Mouse (Mus musculus) forebrain, embryonic 10.5 days (tissue): ENCODE measurements around the gene Kcnh1. TPM values are rescaled to one million over a fixed set of nuclear protein-coding genes. Genes with fewer than 3 reads are reported as not detected.
A peak's percentile ranks its signal among the peaks of the same experiment; 100 is the strongest.

Source experiments
- DNase-seq: peaks from one replicate; pipeline ENCODE4 v3.0.0-alpha.2; 2017; ENCODE audit warnings: low spot score; ENCODE audit errors: extremely low spot score
- H3K27ac ChIP-seq: fragments of 300-500 bp; sonication (generic); 2 replicates; pipeline ENCODE4 v1.5.1; 2016; ENCODE audit warnings: mild to moderate bottlenecking
- H3K27me3 ChIP-seq: fragments of 300-500 bp; sonication (generic); 2 replicates; pipeline ENCODE4 v1.6.1; 2016; ENCODE audit warnings: mild to moderate bottlenecking; ENCODE audit not compliant: poor library complexity, severe bottlenecking
- H3K36me3 ChIP-seq: fragments of 300-500 bp; sonication (generic); replicated peaks from 2 replicates; pipeline ENCODE4 v1.6.1; 2016; ENCODE audit warnings: mild to moderate bottlenecking, moderate library complexity
- H3K4me1 ChIP-seq: fragments of 300-500 bp; sonication (generic); 2 replicates; pipeline ENCODE4 v1.6.1; 2016
- H3K4me3 ChIP-seq: fragments of 300-500 bp; sonication (generic); 2 replicates; pipeline ENCODE4 v1.5.1; 2016; ENCODE audit warnings: mild to moderate bottlenecking, moderate library complexity
- H3K9me3 ChIP-seq: fragments of 300-500 bp; sonication (generic); 2 replicates; pipeline ENCODE4 v1.6.1; 2016; ENCODE audit warnings: mild to moderate bottlenecking, moderate library complexity
- WGBS: fragments of 180-500 bp; shearing (Covaris S2); methylation state at CpG from one replicate; pipeline ENCODE4 v1.1.7; 2016; 5-methylcytosine and 5-hydroxymethylcytosine counted together
- polyA plus RNA-seq: library from polyadenylated mRNA; unstranded; fragments of >200 nt; fragmentation: Nextera tagmentation; extraction: Ambion mirVana; gene quantifications from 2 replicates; pipeline ENCODE4 v1.2.1, GENCODE M21; 2016

The Kcnh1 gene
- polyA plus RNA-seq, 1 experiment from 2014 or later, result 0.14 TPM

GRCm38 (mm10) chr1:192400991-192401390, 210.4 kb downstream of the Kcnh1 start:
- Histone ChIP-seq H3K4me3 (no peak overlapping the region), H3K27me3 (no peaks in the 10 kb centered on the region), H3K4me1 (peaks cover 8% of the 10 kb centered on the region; the same call in 1 of the 2 replicates), H3K36me3 (no peaks in the 10 kb centered on the region), H3K9me3 (no peaks in the 10 kb centered on the region), H3K27ac (no peak overlapping the region)
- WGBS, result 87% methylated on average over 4 of the region's 4 CpGs
- no peak for DNase-seq

GRCm38 (mm10) chr1:192402911-192403704, 212.5 kb downstream of the Kcnh1 start:
- Histone ChIP-seq H3K4me3 (no peak overlapping the region), H3K36me3 (no peaks in the 10 kb centered on the region), H3K9me3 (no peaks in the 10 kb centered on the region), H3K4me1 (peaks cover 8% of the 10 kb centered on the region; the same call in 1 of the 2 replicates), H3K27ac (no peak overlapping the region), H3K27me3 (no peaks in the 10 kb centered on the region)
- 92% methylated on average over 8 of the region's 8 CpGs for WGBS
- DNase-seq, result no peak

GRCm38 (mm10) chr1:192405136-192405535, 214.6 kb downstream of the Kcnh1 start:
- WGBS, result 86% methylated on average over 4 of the region's 4 CpGs
- H3K27me3 ChIP-seq, result no peaks in the 10 kb centered on the region
- no peak overlapping the region for H3K27ac ChIP-seq

GRCm38 (mm10) chr1:192406589-192406988, 216.0 kb downstream of the Kcnh1 start:
- Histone ChIP-seq H3K9me3 (no peaks in the 10 kb centered on the region), H3K4me3 (no peak overlapping the region), H3K36me3 (no peaks in the 10 kb centered on the region), H3K27me3 (no peaks in the 10 kb centered on the region), H3K4me1 (no peaks in the 10 kb centered on the region), H3K27ac (no peak overlapping the region)
- 87% methylated on average over 5 of the region's 5 CpGs for WGBS
- no peak for DNase-seq

More at GRCm38 (mm10) chr1:192405136-192405535, 214.6 kb downstream of the Kcnh1 start:
- no peak overlapping the region for H3K4me3 ChIP-seq
- DNase-seq, result no peak
- no peaks in the 10 kb centered on the region for H3K9me3 ChIP-seq
- H3K36me3 ChIP-seq, result no peaks in the 10 kb centered on the region
- peaks cover 2% of the 10 kb centered on the region; the same call in 1 of the 2 replicates for H3K4me1 ChIP-seq

GRCm38 (mm10) chr1:192415813-192416212, 225.2 kb downstream of the Kcnh1 start:
- Histone ChIP-seq H3K9me3 (no peaks in the 10 kb centered on the region), H3K4me1 (peaks cover 10% of the 10 kb centered on the region), H3K27me3 (no peaks in the 10 kb centered on the region), H3K4me3 (no peak overlapping the region), H3K27ac (peak overlapping the region; percentile 25; the same call in 1 of the 2 replicates), H3K36me3 (no peaks in the 10 kb centered on the region)
- no peak for DNase-seq
- WGBS, result 62% methylated on average over 3 of the region's 3 CpGs

GRCm38 (mm10) chr1:192416241-192416821, 225.8 kb downstream of the Kcnh1 start:
- H3K4me3 ChIP-seq, result no peak overlapping the region
- no peak for DNase-seq
- H3K27me3 ChIP-seq, result no peaks in the 10 kb centered on the region
- H3K27ac ChIP-seq, result 0 out of 2 replicates have a peak overlapping the region, but pooled peaks have one; percentile 25
- H3K36me3 ChIP-seq, result no peaks in the 10 kb centered on the region
- H3K9me3 ChIP-seq, result no peaks in the 10 kb centered on the region
- 64% methylated on average over 9 of the region's 9 CpGs for WGBS
- H3K4me1 ChIP-seq, result peaks cover 10% of the 10 kb centered on the region

GRCm38 (mm10) chr1:192419176-192419575, 228.6 kb downstream of the Kcnh1 start:
- no peak overlapping the region for H3K4me3 ChIP-seq
- no peak overlapping the region for H3K27ac ChIP-seq
- peaks cover 10% of the 10 kb centered on the region for H3K4me1 ChIP-seq
- no peaks in the 10 kb centered on the region for H3K36me3 ChIP-seq
- DNase-seq, result no peak
- no peaks in the 10 kb centered on the region for H3K9me3 ChIP-seq
- no peaks in the 10 kb centered on the region for H3K27me3 ChIP-seq
- WGBS, result 93% methylated on average over 5 of the region's 5 CpGs

GRCm38 (mm10) chr1:192421377-192422166, 231.0 kb downstream of the Kcnh1 start:
- no peak for DNase-seq
- no peaks in the 10 kb centered on the region for H3K9me3 ChIP-seq
- H3K27me3 ChIP-seq, result no peaks in the 10 kb centered on the region
- H3K4me3 ChIP-seq, result no peak overlapping the region
- no peak overlapping the region for H3K27ac ChIP-seq
- no peaks in the 10 kb centered on the region for H3K36me3 ChIP-seq
- 91% methylated on average over 14 of the region's 14 CpGs for whole genome bisulfite sequencing
- H3K4me1 ChIP-seq, result peaks cover under 1% of the 10 kb centered on the region

GRCm38 (mm10) chr1:192431423-192431822, 240.8 kb downstream of the Kcnh1 start:
- Histone ChIP-seq H3K4me3 (no peak overlapping the region), H3K4me1 (peaks cover 6% of the 10 kb centered on the region), H3K36me3 (no peaks in the 10 kb centered on the region), H3K27me3 (no peaks in the 10 kb centered on the region), H3K9me3 (no peaks in the 10 kb centered on the region), H3K27ac (no peak overlapping the region)
- DNase-seq, result no peak
- WGBS, result 92% methylated on average over 2 of the region's 2 CpGs

GRCm38 (mm10) chr1:192435503-192435902, 244.9 kb downstream of the Kcnh1 start:
- H3K27ac ChIP-seq, result no peak overlapping the region
- DNase-seq, result no peak
- H3K4me3 ChIP-seq, result no peak overlapping the region
- no peaks in the 10 kb centered on the region for H3K27me3 ChIP-seq
- no peaks in the 10 kb centered on the region for H3K9me3 ChIP-seq
- no peaks in the 10 kb centered on the region for H3K36me3 ChIP-seq
- H3K4me1 ChIP-seq, result peaks cover 5% of the 10 kb centered on the region; the same call in 1 of the 2 replicates
- 92% methylated on average over 2 of the region's 2 CpGs for WGBS

- Histone ChIP-seq H3K27me3 (no peaks in the 10 kb centered on the region), H3K27ac (no peak overlapping the region), H3K36me3 (no peaks in the 10 kb centered on the region), H3K4me3 (no peak overlapping the region), H3K4me1 (peaks cover 12% of the 10 kb centered on the region), H3K9me3 (no peaks in the 10 kb centered on the region)
- DNase-seq, result no peak
- 80% methylated on average over 6 of the region's 6 CpGs for whole genome bisulfite sequencing
Observed at GRCm38 (mm10) chr1:192439151-192439837, 248.7 kb downstream of the Kcnh1 start.

- H3K4me1 ChIP-seq, result peaks cover 22% of the 10 kb centered on the region
- no peaks in the 10 kb centered on the region for H3K27me3 ChIP-seq
- DNase-seq, result no peak
- no peaks in the 10 kb centered on the region for H3K9me3 ChIP-seq
- no peak overlapping the region for H3K4me3 ChIP-seq
- H3K36me3 ChIP-seq, result no peaks in the 10 kb centered on the region
- H3K27ac ChIP-seq, result no peak overlapping the region
- WGBS, result 90% methylated on average over 5 of the region's 5 CpGs
Observed at GRCm38 (mm10) chr1:192442772-192443445, 252.3 kb downstream of the Kcnh1 start.
